Mouse (Mus musculus) monocyte, adult 5-6 weeks (primary cell): Measurements from ENCODE around the gene Cyp2j13. TPM values are rescaled to one million over a fixed set of nuclear protein-coding genes. Genes with fewer than 3 reads are reported as not detected.
"Not testable (repeated sequence)": the region's sequence is repeated elsewhere in the genome, so short reads cannot be mapped to it uniquely, and the experiment has no call there.

Experiments used
- ATAC-seq: fragments of 153-309, 156-312 bp; replicated peaks from 2 replicates; pipeline ENCODE4 v1.8.0; 2017; ENCODE audit warnings: mild to moderate bottlenecking; ENCODE audit not compliant: low TSS enrichment, insufficient number of reproducible peaks, severe bottlenecking, poor library complexity, low FRiP score
- total RNA-seq: library from RNA; stranded (forward); fragments of 200-1000, 200-491, 200-594 nt; gene quantifications from 3 replicates; pipeline ENCODE4 v1.2.3, GENCODE M21; 2017

The Cyp2j13 gene
- not detected in 3 replicates for total RNA-seq

- ATAC-seq: no peak
These were observed at the start of gene Cyp2j13 for GRCm38 (mm10) chr4:96077261-96078125. Gene Cyp2j13, minus strand, starts transcription at chr4:96077546.

GRCm38 (mm10) chr4:96096841-96097240, 19.5 kb upstream of the Cyp2j13 start:
- no peak for ATAC-seq

DNA sequence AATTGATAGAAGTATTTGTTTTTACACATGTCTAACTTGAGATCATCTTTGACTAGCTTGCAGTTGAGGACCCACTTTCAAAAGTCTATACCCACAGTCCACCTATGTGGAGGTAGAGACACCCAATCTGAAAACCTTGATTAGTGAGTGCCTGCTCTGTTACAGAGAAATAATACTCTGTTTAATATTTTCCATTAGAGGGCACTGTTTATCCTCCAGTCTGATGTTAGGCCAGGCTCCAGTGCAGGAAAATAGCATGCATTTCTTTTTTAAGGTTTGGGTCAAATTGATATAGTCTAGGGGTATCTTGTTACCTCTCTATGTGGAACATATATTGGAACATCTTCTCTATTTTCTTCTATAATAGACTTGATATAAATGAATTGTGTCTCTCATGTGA, 14.5 kb upstream of the Cyp2j13 start:
- no peak for ATAC-seq

GRCm38 (mm10) chr4:96089356-96090048, 12.2 kb upstream of the Cyp2j13 start:
- ATAC-seq: not testable (repeated sequence)

GRCm38 (mm10) chr4:96078308-96078707, 962 bp upstream of the Cyp2j13 start:
- ATAC-seq: no peak

- ATAC-seq: no peak
These were observed 15.3 kb downstream of the Cyp2j13 start for GRCm38 (mm10) chr4:96062045-96062444.

DNA sequence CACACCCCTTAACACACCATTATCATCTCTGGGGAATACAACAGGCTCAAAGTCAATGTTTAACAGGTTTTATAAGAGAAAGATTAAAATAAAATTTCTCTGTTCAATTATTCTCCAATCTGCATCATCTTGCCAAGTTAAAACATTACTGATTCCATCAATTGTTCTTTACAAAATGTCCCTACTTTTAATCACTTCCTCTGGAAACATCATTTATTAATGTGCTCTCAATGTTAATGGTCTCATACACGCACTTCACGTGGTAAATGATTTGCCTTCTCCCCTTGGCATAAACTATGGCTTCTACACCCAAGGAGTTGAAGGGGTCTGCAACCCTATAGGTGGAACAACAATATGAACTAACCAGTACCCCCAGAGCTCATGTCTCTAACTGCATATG, 17.2 kb downstream of the Cyp2j13 start:
- no peak for ATAC-seq

DNA sequence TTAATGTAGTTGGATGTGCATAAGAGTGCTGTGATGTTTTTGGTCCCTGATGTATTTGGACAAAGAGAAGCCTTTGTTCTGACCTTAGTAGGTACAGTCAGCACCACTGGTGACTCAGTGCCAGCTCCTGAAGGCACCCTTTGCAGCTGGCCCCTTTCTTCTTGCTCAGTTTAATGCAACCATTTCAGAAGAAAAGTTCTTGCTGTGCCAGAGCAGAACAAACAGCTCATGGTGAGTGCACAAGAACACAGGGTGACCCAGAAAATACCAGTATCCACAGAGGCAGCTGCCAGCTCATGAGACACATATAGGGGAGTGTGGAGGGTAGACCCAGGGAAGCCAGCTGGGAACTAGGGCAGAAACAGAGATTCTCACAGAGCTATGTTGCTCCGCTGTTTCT, 48.9 kb downstream of the Cyp2j13 start:
- no peak for ATAC-seq

DNA sequence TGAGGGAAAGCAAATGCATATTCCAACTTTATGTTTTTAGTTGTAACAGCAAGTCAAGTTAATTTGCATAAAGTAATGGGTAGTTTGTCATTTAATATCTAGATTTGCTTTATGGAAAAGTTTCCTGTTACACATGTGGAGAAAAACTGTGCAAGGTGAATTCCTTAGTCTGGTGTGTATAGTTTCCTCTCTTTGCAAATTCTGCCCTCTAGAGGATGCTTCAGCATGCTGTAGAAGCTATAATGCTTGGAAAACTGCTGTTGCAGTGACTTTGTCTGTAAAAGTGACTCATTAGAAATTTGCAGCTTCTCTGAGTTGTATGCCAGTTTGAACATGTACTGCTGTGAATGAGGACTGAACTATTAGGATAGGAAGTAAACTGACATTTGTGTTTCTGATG, 54.5 kb downstream of the Cyp2j13 start:
- ATAC-seq: no peak

DNA sequence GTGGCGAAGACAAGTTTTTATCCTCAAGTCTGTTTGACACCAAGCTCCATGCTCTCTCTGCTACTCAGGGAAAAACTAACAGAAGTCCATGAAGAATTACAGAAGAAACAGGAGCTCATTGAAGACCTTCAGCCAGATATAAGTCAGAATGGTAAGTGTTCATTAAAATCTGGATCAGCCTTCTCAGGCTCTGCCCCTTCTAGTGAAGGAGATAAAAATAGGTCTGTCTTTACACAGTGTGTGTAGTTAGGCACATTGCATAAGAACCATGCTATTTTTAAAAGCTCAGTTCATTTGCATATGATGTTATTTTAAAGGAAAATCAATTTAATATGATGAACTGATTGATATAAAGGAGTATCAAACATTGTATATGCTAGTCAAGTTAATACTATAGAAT, 60.5 kb downstream of the Cyp2j13 start:
- ATAC-seq: no peak

- not testable (repeated sequence) for ATAC-seq
These were observed 95.1 kb downstream of the Cyp2j13 start for GRCm38 (mm10) chr4:95982221-95982620.

Other genes with a start within 250 kb of the Cyp2j13 start
- gene Hook1, start 110.3 kb downstream of the Cyp2j13 start, total RNA-seq: 6.9 to 10.0 TPM (median 9.6 TPM) in 3 replicates
- gene Cyp2j12, start 63.6 kb upstream of the Cyp2j13 start, total RNA-seq: not detected in 3 replicates
- gene Cyp2j7, start 159.1 kb upstream of the Cyp2j13 start, total RNA-seq: not detected in 3 replicates